Mouse (Mus musculus): ENCODE measurements around the gene Cnksr3.

Cnksr3 gene

GRCm38 (mm10) chr10:7196668-7197400 lies 15.2 kb downstream of the Cnksr3 start:
- DNase-seq (ENCODE audit: low spot score), result no peak

GRCm38 (mm10) chr10:7195927-7196326 lies 16.1 kb downstream of the Cnksr3 start:
- DNase-seq (ENCODE audit: low spot score), result no peak

- DNase-seq (ENCODE audit: low spot score), result no peak
Measured at GRCm38 (mm10) chr10:7191721-7192413, 20.2 kb downstream of the Cnksr3 start.

GRCm38 (mm10) chr10:7189194-7189593 lies 22.8 kb downstream of the Cnksr3 start:
- DNase-seq (ENCODE audit: low spot score), result no peak

- DNase-seq (ENCODE audit: low spot score), result no peak
Measured at GRCm38 (mm10) chr10:7187881-7188280, 24.2 kb downstream of the Cnksr3 start.

GRCm38 (mm10) chr10:7186992-7187391 lies 25.0 kb downstream of the Cnksr3 start:
- DNase-seq (ENCODE audit: low spot score), result no peak

GRCm38 (mm10) chr10:7186018-7186417 lies 26.0 kb downstream of the Cnksr3 start:
- no peak for DNase-seq (ENCODE audit: low spot score)

GRCm38 (mm10) chr10:7183171-7183631 lies 28.8 kb downstream of the Cnksr3 start:
- no peak for DNase-seq (ENCODE audit: low spot score)

- DNase-seq (ENCODE audit: low spot score), result no peak
Measured at GRCm38 (mm10) chr10:7182555-7183170, 29.4 kb downstream of the Cnksr3 start.

- DNase-seq (ENCODE audit: low spot score), result no peak
Measured at GRCm38 (mm10) chr10:7180296-7180695, 31.7 kb downstream of the Cnksr3 start.

GRCm38 (mm10) chr10:7178571-7178970 lies 33.5 kb downstream of the Cnksr3 start:
- DNase-seq (ENCODE audit: low spot score), result no peak

- no peak for DNase-seq (ENCODE audit: low spot score)
Measured at GRCm38 (mm10) chr10:7176205-7176910, 35.7 kb downstream of the Cnksr3 start.

GRCm38 (mm10) chr10:7174480-7174879 lies 37.6 kb downstream of the Cnksr3 start:
- no peak for DNase-seq (ENCODE audit: low spot score)

GRCm38 (mm10) chr10:7173098-7173497 lies 38.9 kb downstream of the Cnksr3 start:
- no peak for DNase-seq (ENCODE audit: low spot score)

- DNase-seq (ENCODE audit: low spot score), result no peak
Measured at GRCm38 (mm10) chr10:7170434-7170833, 41.6 kb downstream of the Cnksr3 start.

- DNase-seq (ENCODE audit: low spot score), result peak; percentile 11
Measured at GRCm38 (mm10) chr10:7163031-7163430, 49.0 kb downstream of the Cnksr3 start.

GRCm38 (mm10) chr10:7159061-7159511 lies 53.0 kb downstream of the Cnksr3 start:
- DNase-seq (ENCODE audit: low spot score), result peak; percentile 25

- peak; percentile 15 for DNase-seq (ENCODE audit: low spot score)
Measured at GRCm38 (mm10) chr10:7158285-7159060, 53.6 kb downstream of the Cnksr3 start.

- no peak for DNase-seq (ENCODE audit: low spot score)
Measured at GRCm38 (mm10) chr10:7154877-7155276, 57.2 kb downstream of the Cnksr3 start.

GRCm38 (mm10) chr10:7152926-7153325 lies 59.1 kb downstream of the Cnksr3 start:
- DNase-seq (ENCODE audit: low spot score), result no peak
